Mouse (Mus musculus): Measurements from ENCODE around the gene Mtus2.

Mtus2 gene

GRCm38 (mm10) chr5:147958552-147958951, 1.4 kb downstream of the Mtus2 start:
- peak; percentile 65 for DNase-seq

- peak; percentile 89 for DNase-seq
These were observed 2.0 kb downstream of the Mtus2 start for GRCm38 (mm10) chr5:147959088-147959487.

GRCm38 (mm10) chr5:147960793-147961192, 3.7 kb downstream of the Mtus2 start:
- peak; percentile 64 for DNase-seq

- no peak for DNase-seq
These were observed 6.9 kb downstream of the Mtus2 start for GRCm38 (mm10) chr5:147963820-147964580.

- DNase-seq: peak; percentile 50
These were observed 7.7 kb downstream of the Mtus2 start for GRCm38 (mm10) chr5:147964776-147965175.

GRCm38 (mm10) chr5:147966646-147967045, 9.5 kb downstream of the Mtus2 start:
- peak; percentile 48 for DNase-seq

- DNase-seq: no peak
These were observed 12.4 kb downstream of the Mtus2 start for GRCm38 (mm10) chr5:147969566-147969965.

- DNase-seq: no peak
These were observed 18.9 kb downstream of the Mtus2 start for GRCm38 (mm10) chr5:147976001-147976400.

GRCm38 (mm10) chr5:147980606-147981005, 23.5 kb downstream of the Mtus2 start:
- no peak for DNase-seq

GRCm38 (mm10) chr5:147990289-147990688, 33.2 kb downstream of the Mtus2 start:
- DNase-seq: no peak

- no peak for DNase-seq
These were observed 33.7 kb downstream of the Mtus2 start for GRCm38 (mm10) chr5:147990775-147991174.

- no peak for DNase-seq
These were observed 35.7 kb downstream of the Mtus2 start for GRCm38 (mm10) chr5:147992581-147993378.

GRCm38 (mm10) chr5:148005263-148005662, 48.1 kb downstream of the Mtus2 start:
- DNase-seq: no peak

GRCm38 (mm10) chr5:148012156-148012555, 55.0 kb downstream of the Mtus2 start:
- no peak for DNase-seq

- DNase-seq: no peak
These were observed 57.2 kb downstream of the Mtus2 start for GRCm38 (mm10) chr5:148014133-148014854.

- DNase-seq: no peak
These were observed 58.3 kb downstream of the Mtus2 start for GRCm38 (mm10) chr5:148015383-148015782.

GRCm38 (mm10) chr5:148017371-148017770, 60.3 kb downstream of the Mtus2 start:
- DNase-seq: no peak

GRCm38 (mm10) chr5:148022784-148023183, 65.7 kb downstream of the Mtus2 start:
- DNase-seq: no peak

GRCm38 (mm10) chr5:148026401-148027349, 69.6 kb downstream of the Mtus2 start:
- DNase-seq: peak; percentile 65

GRCm38 (mm10) chr5:148027985-148028384, 70.9 kb downstream of the Mtus2 start:
- no peak for DNase-seq

GRCm38 (mm10) chr5:148041661-148042060, 84.5 kb downstream of the Mtus2 start:
- no peak for DNase-seq

- peak; percentile 83 for DNase-seq
These were observed 91.1 kb downstream of the Mtus2 start for GRCm38 (mm10) chr5:148048200-148048599.

Data from cerebellum, adult 9-10 months (tissue).